Mouse (Mus musculus) left cerebral cortex, adult 9 months (tissue): ENCODE measurements around the gene Tlx3.
A peak's percentile ranks its signal among the peaks of the same experiment; 100 is the strongest.

ENCODE experiments used
- DNase-seq, 2 experiments: peaks; one replicate each; pipeline ENCODE4 v3.0.0; 2022; ENCODE audit warnings: low spot score in 2 of 2

The Tlx3 gene

DNA sequence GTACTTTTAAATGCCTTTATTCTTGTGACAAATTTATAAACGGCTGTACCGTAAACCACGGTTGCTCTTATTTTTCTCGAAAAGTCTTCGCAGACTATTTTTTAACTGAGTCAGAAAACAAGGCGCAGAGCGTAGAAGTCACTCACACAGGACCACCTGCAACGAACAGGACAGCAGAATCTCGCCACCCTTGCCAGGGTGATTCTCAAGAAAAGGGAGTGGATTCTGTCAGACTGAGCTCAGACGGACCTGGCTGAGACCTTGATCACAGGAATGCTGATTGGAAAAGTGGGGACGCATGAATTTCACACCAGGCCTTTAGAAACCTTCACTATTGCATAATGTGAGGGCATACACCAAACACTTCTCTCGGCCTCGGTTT, 6.3 kb downstream of the Tlx3 start:
- no peak for DNase-seq

- DNase-seq, result no peak
These were observed 6.8 kb downstream of the Tlx3 start for GRCm38 (mm10) chr11:33196447-33197132.

GRCm38 (mm10) chr11:33195531-33196446, 7.6 kb downstream of the Tlx3 start:
- DNase-seq, result no peak

DNA sequence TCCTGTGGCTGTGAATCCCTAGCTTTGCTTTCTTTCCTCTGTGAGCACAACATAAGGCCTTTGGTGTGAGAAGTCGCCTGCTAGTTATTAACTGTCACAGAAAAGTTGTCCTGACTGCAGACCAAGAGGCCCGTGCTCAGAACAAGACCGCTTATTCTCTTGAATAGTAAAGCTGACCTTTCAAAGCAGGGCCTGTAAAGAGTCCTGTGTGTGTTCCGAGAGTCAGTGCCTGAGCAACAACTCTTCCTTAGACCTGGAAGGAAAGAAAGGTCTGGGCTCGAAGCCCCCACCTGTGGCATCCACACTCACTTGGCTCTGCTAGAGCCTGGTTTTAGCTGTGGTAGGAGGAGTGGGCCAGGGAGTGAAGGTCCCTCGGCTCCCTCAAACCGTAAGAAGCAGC, 8.3 kb downstream of the Tlx3 start:
- no peak for DNase-seq

- no peak for DNase-seq
These were observed 9.7 kb downstream of the Tlx3 start for GRCm38 (mm10) chr11:33193695-33194094.

- no peak for DNase-seq
These were observed 21.6 kb downstream of the Tlx3 start for GRCm38 (mm10) chr11:33181804-33182203.

DNA sequence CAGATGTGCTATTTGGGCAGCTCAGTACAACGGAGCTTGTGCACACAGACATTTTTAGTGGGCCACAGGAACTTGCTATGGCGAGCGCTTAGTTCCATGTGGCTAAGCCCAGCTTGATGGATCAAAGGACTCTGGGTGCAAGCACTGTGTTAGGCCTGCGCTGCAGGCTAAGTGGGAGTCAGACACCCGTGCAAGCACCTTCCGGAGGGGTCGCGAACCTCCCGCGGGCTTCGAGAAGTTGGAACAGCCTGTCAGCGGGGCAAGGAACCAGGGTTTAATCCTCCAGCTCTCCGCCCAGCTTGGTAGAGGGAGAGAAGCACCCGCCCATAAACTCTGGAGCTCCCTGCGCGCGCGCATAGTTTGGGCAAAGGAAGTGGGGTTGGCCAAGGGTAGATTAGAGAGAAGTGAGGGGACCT, 22.7 kb downstream of the Tlx3 start:
- no peak for DNase-seq

- no peak for DNase-seq
These were observed 23.6 kb downstream of the Tlx3 start for GRCm38 (mm10) chr11:33179802-33180201.

- DNase-seq, result peak in 1 of 2 experiments; percentile 28
These were observed 26.7 kb downstream of the Tlx3 start for GRCm38 (mm10) chr11:33176525-33177245.

- no peak for DNase-seq
These were observed 27.6 kb downstream of the Tlx3 start for GRCm38 (mm10) chr11:33175768-33176167.

GRCm38 (mm10) chr11:33170489-33170888, 32.9 kb downstream of the Tlx3 start:
- peak in 1 of 2 experiments; percentile 14 for DNase-seq

DNA sequence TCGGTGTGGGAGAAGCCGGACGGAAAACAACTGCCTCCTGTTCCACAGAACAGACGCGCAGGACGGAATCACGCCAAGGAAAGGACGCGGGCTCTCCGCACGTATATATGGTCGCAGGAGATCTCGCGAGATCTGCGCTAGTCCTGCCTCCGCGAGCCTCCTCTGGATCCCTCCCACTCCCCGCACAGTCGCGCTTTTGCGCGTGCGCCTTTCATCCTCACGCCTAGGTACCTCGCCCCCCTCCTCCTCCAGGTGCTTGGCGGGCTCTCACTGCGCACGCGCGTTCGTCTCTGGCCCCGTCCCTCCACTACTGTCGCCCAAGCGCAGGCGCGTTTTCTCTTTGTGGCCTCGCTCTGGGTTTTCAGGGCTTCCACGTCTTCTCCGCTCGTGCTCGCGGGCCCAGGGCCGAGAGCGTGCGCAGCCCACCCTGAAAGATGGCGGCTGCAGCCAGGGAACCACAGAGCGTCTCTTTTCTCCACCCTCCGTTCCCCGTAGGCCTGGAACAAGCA, 40.3 kb downstream of the Tlx3 start, which contains the start of gene Npm1:
Npm1 (minus strand) TSS at position 209 of the 509 bp plus-strand sequence.
- DNase-seq, result peak; percentile 98 to 99

- DNase-seq, result peak in 1 of 2 experiments; percentile 64
These were observed 41.0 kb downstream of the Tlx3 start for GRCm38 (mm10) chr11:33162211-33162997.

GRCm38 (mm10) chr11:33159741-33160140, 43.6 kb downstream of the Tlx3 start:
- no peak for DNase-seq

- no peak for DNase-seq
These were observed 45.8 kb downstream of the Tlx3 start for GRCm38 (mm10) chr11:33157453-33158196.

- DNase-seq, result no peak
These were observed 46.9 kb downstream of the Tlx3 start for GRCm38 (mm10) chr11:33156436-33157015.

DNA sequence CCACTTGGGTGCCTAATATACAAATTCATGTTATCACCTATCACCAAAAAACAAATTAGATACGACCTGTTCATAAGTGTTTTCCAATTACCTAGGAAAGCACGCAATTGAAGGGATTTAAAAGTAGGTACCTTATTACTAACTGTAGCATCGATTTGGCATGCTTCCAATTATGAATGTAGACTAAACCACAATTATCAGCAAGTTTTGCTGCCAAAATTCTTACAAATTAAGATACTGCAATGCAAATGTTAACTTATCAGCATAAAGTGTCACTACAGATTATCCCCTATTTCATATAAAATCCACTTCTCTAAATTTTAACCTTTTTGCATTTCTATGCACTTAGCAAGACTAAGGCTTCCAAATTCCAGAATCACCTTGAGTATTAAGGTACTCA, 48.9 kb downstream of the Tlx3 start:
- no peak for DNase-seq

DNA sequence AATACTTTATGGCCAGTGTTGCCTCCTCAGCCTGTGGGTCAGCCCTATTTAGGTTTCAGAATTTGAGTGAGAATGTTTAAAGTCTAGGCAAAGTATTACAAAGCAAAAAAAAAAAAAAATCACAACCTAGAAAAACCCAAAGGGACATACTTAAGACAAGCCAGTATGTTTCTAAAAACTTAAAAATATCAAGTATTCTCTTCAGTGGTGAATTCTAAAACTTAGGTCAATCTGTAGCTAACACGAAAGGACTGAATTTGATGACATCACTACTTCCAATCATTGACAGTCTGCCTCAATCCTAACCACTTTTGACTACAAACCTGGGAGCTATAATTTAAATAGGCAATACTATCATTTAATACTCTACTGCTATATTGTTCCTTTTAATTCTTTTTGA, 50.4 kb downstream of the Tlx3 start:
- no peak for DNase-seq

DNA sequence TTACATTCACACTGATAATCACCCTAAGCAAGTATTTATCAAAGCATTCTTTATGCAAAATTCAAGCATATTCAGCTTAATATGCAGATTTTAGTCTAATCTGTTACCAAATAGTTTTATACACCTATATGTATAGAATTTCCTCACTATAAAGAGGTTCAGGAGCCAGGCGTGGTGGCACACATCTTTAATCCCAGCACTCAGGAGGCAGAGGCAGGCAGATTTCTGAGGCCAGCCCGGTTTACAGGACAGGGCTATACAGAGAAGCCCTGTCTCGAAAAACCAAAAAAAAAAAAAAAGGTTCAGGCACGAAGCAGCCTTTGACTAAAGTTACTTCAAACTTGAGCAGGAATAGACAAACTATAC, 51.6 kb downstream of the Tlx3 start:
- no peak for DNase-seq

- DNase-seq, result no peak
These were observed 52.1 kb downstream of the Tlx3 start for GRCm38 (mm10) chr11:33151128-33151779.
